Mouse (Mus musculus): ENCODE measurements around the gene Tgfa. TPM values are rescaled to one million over a fixed set of nuclear protein-coding genes. Genes with fewer than 3 reads are reported as not detected.
A peak's percentile ranks its signal among the peaks of the same experiment; 100 is the strongest.

Tgfa gene
- polyA plus RNA-seq (2015; fragmentation: Nextera tagmentation; extraction: Ambion mirVana), result 3.6 and 5.8 TPM in 2 replicates

DNA sequence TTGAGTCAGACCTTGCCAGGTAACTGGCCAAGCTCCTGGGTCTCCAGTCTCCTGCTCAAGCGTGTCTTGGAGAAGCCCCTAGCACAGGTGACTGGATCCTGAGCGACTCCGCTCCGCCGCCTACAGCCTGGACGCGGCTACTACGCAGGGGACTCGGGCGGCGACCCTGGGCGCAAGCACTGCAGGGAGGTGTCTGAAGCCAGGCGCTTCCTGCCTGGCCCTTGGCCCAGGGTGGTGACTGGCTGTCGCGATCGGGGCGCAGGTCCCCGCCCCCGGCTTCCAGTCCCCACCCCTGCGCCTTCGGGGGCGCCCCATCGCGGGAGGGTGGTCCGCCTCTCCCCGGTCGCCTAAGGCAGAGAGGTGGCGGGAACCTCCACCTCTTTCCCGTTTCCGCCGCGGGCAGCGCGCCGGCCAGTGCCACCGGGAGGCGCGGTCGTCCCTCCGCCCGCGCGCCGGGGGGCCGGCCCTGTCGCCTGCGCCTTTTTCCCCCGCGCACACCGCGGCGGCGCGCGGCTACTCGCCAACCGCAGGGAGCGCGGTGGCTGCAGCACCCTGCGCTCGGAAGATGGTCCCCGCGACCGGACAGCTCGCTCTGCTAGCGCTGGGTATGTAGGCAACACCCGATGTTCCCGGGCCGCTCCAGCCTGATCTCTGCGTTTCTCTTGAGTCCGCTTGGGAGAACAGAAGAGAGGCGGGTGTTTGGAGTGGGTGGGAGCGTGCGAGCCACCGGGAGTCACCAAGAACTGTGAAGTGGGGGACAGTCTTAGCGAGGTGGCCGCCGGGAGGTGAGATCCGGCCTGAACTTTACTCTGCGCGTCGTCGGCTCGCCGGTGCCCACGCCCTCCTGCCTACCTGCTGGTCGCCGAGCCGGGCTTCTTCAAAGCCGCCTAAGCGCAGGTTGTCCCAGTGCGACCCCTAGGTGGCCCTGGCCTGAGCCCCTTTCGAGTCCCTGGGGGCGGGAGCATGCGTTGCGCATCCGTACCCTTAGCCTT lies at the start of gene Tgfa:
Gene Tgfa, plus strand, starts transcription at position 283 of the 992 bp plus-strand sequence.
- Histone ChIP-seq H3K36me3 (no peaks in the 10 kb centered on the region), H3K4me2 (peak within 1 kb of the TSS; percentile 98), H3K9ac (peak within 1 kb of the TSS; percentile 73), H3K9me3 (no peaks in the 10 kb centered on the region), H3K4me1 (peaks cover 36% of the 10 kb centered on the region), H3K27ac (no peak within 1 kb of the TSS), H3K4me3 (peak within 1 kb of the TSS; percentile 65), H3K27me3 (peaks cover 52% of the 10 kb centered on the region)
- ATAC-seq (ENCODE audit: insufficient number of reproducible peaks, insufficient read depth, low FRiP score, low TSS enrichment, low read depth), result no peak
- under 1% methylated on average over 91 of the region's 97 CpGs for WGBS

DNA sequence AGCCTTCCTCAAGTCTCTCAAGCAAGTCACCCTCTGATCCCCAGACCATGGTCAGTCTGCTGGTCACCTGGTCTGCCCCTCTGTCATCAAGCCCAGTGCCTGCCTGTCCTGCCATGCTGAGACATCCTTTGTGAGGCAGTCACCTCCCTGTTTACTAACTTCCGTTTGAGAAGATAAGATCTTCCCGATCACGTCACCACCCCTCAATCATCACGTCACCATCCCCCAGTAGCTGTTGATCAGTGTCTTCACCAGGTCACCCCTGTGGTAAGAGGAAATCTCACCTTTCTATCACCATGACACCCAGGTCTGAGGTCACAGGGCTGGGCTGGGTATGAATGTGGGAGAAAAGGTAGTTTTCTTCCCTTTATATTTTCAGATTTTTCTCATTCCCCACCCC lies 46.5 kb upstream of the Tgfa start:
- Histone ChIP-seq H3K4me1 (no peaks in the 10 kb centered on the region), H3K27me3 (no peaks in the 10 kb centered on the region), H3K27ac (no peak overlapping the region), H3K4me3 (no peak overlapping the region), H3K9ac (no peak overlapping the region), H3K36me3 (no peaks in the 10 kb centered on the region), H3K9me3 (peaks cover 4% of the 10 kb centered on the region; the same call in 1 of the 2 replicates), H3K4me2 (no peak overlapping the region)
- 60% methylated on average over 4 of the region's 4 CpGs for WGBS
- no peak for ATAC-seq (ENCODE audit: insufficient number of reproducible peaks, insufficient read depth, low FRiP score, low TSS enrichment, low read depth)

DNA sequence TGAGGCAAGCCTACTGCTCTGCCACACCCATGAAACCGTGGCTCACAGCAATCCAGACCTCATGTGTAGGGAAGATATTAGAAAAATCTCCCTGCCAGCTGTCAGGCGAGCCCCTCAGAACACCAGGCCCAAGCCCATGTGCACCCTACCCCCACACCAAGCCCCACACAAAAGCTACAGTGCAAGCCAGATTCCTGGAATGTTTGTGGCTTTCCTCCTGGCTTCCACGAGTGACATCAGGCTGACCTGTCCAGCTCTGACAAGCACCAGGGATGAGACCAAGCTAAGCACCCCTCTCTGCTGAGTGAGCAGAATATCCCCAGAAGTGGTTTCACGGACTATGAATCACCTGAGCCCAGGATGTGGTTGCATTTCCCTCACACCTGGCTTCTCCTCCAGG lies 46.0 kb upstream of the Tgfa start:
- H3K4me1 ChIP-seq, result no peaks in the 10 kb centered on the region
- H3K9me3 ChIP-seq, result peaks cover 4% of the 10 kb centered on the region; the same call in 1 of the 2 replicates
- no peak for ATAC-seq (ENCODE audit: insufficient number of reproducible peaks, insufficient read depth, low FRiP score, low TSS enrichment, low read depth)
- WGBS, result 36% methylated on average over 4 of the region's 4 CpGs
- H3K4me3 ChIP-seq, result no peak overlapping the region
- no peaks in the 10 kb centered on the region for H3K36me3 ChIP-seq
- no peak overlapping the region for H3K27ac ChIP-seq
- no peak overlapping the region for H3K4me2 ChIP-seq
- H3K9ac ChIP-seq, result no peak overlapping the region
- H3K27me3 ChIP-seq, result no peaks in the 10 kb centered on the region

DNA sequence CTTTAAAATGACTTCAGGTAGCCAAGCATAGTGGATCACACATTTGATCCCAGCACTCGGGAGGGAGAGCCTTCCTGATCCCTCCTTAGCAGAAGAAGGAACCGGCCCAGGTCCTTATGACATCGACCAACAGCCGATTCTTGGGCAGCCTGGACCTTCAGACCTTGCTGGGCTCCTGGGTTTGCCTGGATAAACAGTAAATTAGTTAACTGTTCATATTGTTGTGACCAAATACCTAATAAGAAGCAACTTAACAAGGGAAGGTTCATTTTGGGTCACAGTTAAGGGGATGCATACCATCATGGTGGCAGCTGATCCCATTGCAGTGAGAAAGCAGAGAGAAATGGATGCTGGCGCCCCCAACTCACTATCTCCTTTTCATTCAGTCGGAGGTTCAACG lies 42.3 kb upstream of the Tgfa start:
- Histone ChIP-seq H3K4me2 (no peak overlapping the region), H3K27me3 (peaks cover 5% of the 10 kb centered on the region; the same call in 1 of the 2 replicates), H3K36me3 (no peaks in the 10 kb centered on the region), H3K4me3 (no peak overlapping the region), H3K9ac (no peak overlapping the region), H3K4me1 (peaks cover 9% of the 10 kb centered on the region), H3K27ac (no peak overlapping the region), H3K9me3 (no peaks in the 10 kb centered on the region)
- no peak for ATAC-seq (ENCODE audit: insufficient number of reproducible peaks, insufficient read depth, low FRiP score, low TSS enrichment, low read depth)
- WGBS, result 90% methylated on average over 7 of the region's 7 CpGs

DNA sequence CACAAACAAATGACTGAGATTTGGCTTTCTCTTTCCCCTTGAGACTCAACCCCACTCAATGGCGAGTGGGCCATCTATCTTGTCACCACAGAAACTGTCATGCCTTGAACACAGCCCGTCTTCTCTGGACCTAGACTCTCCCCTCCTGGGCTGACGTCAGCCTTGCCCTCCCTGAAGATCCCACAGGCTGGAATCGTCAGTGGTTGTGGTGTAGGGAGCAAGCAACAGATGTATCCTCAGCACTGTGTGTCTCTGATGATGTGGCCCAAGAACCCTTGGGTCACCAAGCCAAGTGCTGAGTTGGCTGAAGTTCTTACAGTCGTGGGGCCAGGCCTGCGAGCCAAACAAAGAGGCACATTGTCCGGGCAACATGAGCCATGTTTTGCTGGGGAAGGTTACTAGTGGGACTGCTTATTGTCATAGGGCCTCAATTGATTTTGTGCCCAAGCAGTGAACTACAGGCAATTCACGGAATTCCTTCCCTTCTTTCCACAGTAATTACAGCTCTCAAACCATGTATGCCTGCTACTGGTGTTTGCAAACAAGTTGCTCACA lies 41.5 kb upstream of the Tgfa start:
- no peak overlapping the region for H3K4me2 ChIP-seq
- WGBS, result 55% methylated on average over 8 of the region's 8 CpGs
- no peak overlapping the region for H3K4me3 ChIP-seq
- H3K4me1 ChIP-seq, result peaks cover 10% of the 10 kb centered on the region
- no peaks in the 10 kb centered on the region for H3K9me3 ChIP-seq
- no peaks in the 10 kb centered on the region for H3K36me3 ChIP-seq
- peaks cover 5% of the 10 kb centered on the region; the same call in 1 of the 2 replicates for H3K27me3 ChIP-seq
- no peak for ATAC-seq (ENCODE audit: insufficient number of reproducible peaks, insufficient read depth, low FRiP score, low TSS enrichment, low read depth)
- no peak overlapping the region for H3K9ac ChIP-seq
- H3K27ac ChIP-seq, result no peak overlapping the region

DNA sequence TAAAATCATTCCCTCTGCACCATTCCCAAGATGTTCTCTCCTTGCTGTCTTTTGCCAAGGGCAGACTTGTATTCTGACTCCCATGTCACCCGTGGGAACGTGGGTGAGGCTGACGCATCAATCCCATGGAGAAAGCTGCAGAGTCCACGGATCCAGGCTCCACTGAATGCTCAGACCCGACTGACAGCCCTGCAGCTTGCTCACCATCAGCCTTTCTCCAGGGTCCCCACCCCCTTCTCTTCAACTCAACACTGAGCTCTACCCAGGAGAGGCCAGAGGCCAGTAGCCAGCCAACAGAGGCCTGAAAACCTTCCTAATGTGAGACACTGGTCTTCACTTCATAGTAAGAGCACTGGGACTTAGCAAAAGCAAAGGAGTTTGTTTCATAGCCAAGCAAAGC lies 41.0 kb upstream of the Tgfa start:
- 74% methylated on average over 5 of the region's 5 CpGs for WGBS
- Histone ChIP-seq H3K9ac (no peak overlapping the region), H3K27me3 (peaks cover 5% of the 10 kb centered on the region; the same call in 1 of the 2 replicates), H3K36me3 (no peaks in the 10 kb centered on the region), H3K4me3 (no peak overlapping the region), H3K4me2 (no peak overlapping the region), H3K9me3 (no peaks in the 10 kb centered on the region), H3K27ac (no peak overlapping the region), H3K4me1 (peaks cover 10% of the 10 kb centered on the region)
- no peak for ATAC-seq (ENCODE audit: insufficient number of reproducible peaks, insufficient read depth, low FRiP score, low TSS enrichment, low read depth)

DNA sequence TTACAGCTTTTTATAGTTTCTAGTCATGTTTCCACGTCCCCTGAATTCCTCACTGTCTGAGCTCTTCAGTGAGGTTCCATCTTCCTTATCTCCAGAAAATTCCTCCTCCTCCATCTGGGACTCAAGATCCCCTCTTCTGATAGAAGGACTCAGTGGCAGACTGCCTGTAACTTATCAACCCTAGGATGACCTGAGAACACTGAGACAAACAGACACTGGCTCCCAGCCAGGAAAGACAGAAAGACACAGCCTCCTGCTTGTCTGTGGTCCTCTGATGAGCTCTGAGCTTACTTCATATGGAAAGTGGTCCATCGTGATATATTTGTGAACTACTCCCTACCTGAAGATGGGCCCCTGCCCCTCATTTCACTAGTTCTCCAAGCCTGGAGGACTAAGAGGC lies 40.5 kb upstream of the Tgfa start:
- H3K36me3 ChIP-seq, result no peaks in the 10 kb centered on the region
- no peak overlapping the region for H3K9ac ChIP-seq
- H3K27me3 ChIP-seq, result peaks cover 5% of the 10 kb centered on the region; the same call in 1 of the 2 replicates
- WGBS, result 75% methylated on average over 2 of the region's 2 CpGs
- ATAC-seq (ENCODE audit: insufficient number of reproducible peaks, insufficient read depth, low FRiP score, low TSS enrichment, low read depth), result no peak
- H3K4me1 ChIP-seq, result peaks cover 10% of the 10 kb centered on the region
- H3K4me3 ChIP-seq, result no peak overlapping the region
- H3K27ac ChIP-seq, result no peak overlapping the region
- no peaks in the 10 kb centered on the region for H3K9me3 ChIP-seq
- H3K4me2 ChIP-seq, result no peak overlapping the region

DNA sequence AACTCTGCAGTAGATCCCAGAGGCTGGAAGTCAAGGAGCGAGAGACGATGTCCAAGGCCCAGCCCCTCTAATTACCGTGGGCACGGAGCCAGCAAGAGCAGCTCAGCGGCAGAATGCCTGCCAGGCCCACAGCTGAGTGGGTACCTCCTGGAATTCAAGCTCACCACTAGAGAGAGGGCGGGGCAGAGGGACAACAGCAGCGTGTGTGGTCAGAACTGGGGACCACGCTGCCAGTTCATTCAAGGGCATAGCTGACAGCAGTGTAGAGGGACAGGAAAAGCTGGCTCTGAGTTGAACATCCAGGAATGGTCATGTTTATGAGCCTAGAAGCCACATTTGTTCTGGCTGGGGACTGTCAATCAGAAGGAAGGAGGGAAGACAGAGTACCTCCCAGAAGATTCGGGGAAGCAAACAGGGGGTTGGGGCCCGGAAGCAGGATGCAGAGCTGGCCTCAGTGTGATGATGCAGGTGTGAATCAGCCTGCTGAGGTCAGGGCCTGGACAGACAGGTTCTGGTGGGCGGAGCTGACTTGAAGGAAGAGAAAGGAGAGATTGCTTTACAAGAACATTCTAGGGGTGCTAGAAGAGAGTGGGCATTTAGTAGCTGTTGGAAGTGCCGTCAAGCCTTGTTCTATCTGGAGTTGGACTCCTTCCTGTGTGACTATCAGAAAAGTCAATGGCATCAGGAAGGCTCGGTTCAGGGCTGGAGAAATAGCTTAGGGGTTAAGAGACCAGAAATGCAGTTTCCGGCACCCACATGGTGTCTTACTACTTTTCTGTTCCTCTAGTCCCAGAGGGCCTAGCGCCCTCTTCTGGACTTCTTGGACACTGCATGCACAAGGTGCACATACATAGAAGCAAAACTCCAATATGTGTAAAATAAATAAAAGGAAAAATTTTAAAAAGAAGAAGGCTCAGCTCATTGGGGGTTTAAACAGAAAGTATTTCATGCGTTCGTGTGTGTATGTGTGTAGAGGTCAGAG lies 37.5 kb upstream of the Tgfa start:
- Histone ChIP-seq H3K9ac (no peak overlapping the region), H3K4me1 (peaks cover 10% of the 10 kb centered on the region), H3K27ac (no peak overlapping the region), H3K9me3 (no peaks in the 10 kb centered on the region), H3K4me2 (peak overlapping the region; percentile 16), H3K36me3 (no peaks in the 10 kb centered on the region), H3K27me3 (peaks cover 5% of the 10 kb centered on the region; the same call in 1 of the 2 replicates), H3K4me3 (no peak overlapping the region)
- ATAC-seq (ENCODE audit: insufficient number of reproducible peaks, insufficient read depth, low FRiP score, low TSS enrichment, low read depth), result peak; percentile 71; the same call in 1 of the 2 replicates
- 60% methylated on average over 17 of the region's 17 CpGs for whole genome bisulfite sequencing

DNA sequence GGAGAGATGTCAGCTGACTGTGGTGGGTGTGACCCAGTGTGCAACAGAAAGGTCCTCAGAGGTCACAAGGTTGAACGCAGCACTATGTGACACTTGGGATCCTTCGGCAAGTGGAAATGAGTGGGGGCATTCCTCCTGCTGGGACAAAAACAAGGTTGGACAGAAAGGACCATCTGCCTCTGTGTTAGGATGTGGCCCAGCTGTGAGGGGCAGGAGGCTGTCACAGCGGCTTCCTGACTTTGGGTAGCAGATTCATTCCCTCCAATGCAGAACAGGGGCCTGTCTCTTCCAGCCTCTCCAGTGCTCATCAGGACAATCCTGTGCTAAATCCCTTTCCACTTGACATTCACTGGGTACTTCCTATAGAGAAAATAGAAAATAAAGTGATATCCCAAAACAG lies 34.1 kb upstream of the Tgfa start:
- Histone ChIP-seq H3K9ac (no peak overlapping the region), H3K9me3 (no peaks in the 10 kb centered on the region), H3K36me3 (no peaks in the 10 kb centered on the region), H3K27ac (no peak overlapping the region), H3K4me2 (no peak overlapping the region), H3K4me1 (peaks cover 10% of the 10 kb centered on the region), H3K4me3 (no peak overlapping the region), H3K27me3 (no peaks in the 10 kb centered on the region)
- ATAC-seq (ENCODE audit: insufficient number of reproducible peaks, insufficient read depth, low FRiP score, low TSS enrichment, low read depth), result no peak
- 50% methylated on average over 3 of the region's 3 CpGs for WGBS

DNA sequence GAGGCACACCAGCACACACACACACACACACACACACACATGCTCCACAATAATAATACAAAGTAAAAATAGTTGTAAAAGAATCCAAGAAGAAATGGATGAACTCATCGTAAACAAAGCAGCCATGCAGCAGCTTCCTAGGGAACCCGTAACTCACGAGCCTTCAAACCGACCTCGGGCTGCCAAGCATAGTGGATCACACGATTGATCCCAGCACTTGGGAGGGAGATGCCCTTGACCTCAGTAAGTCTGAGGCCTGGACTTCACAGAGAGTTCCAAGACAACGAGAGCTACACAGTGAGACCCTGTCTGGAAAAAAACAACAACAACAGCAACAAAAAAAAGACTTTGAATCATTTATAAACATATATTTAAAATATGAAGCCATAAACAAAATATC lies 33.4 kb upstream of the Tgfa start:
- no peak overlapping the region for H3K9ac ChIP-seq
- H3K4me3 ChIP-seq, result no peak overlapping the region
- H3K27ac ChIP-seq, result no peak overlapping the region
- no peak for ATAC-seq (ENCODE audit: insufficient number of reproducible peaks, insufficient read depth, low FRiP score, low TSS enrichment, low read depth)
- no peak overlapping the region for H3K4me2 ChIP-seq
- 64% methylated on average over 7 of the region's 7 CpGs for WGBS
- H3K36me3 ChIP-seq, result no peaks in the 10 kb centered on the region
- H3K27me3 ChIP-seq, result no peaks in the 10 kb centered on the region
- peaks cover 10% of the 10 kb centered on the region for H3K4me1 ChIP-seq
- H3K9me3 ChIP-seq, result no peaks in the 10 kb centered on the region

DNA sequence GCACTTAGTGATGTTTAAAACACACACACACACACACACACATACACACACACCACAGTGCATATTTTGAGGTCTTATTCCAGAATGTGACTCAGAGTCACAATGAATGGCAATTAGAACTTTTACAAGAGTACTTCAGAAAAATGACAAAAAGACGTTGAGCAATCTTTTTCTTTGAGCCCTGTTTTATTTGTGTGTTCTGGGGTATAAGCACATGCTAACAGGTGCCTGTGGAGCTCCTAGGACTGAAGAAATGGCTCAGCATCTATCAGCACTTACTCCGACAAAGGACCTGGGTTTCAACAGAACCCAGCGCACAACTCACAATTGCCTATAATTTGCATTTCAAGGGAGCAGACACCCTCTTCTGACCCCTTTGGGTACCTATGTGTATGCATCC lies 31.0 kb upstream of the Tgfa start:
- ATAC-seq (ENCODE audit: insufficient number of reproducible peaks, insufficient read depth, low FRiP score, low TSS enrichment, low read depth), result no peak
- Histone ChIP-seq H3K27me3 (no peaks in the 10 kb centered on the region), H3K9ac (no peak overlapping the region), H3K36me3 (no peaks in the 10 kb centered on the region), H3K4me3 (no peak overlapping the region), H3K4me2 (no peak overlapping the region), H3K9me3 (no peaks in the 10 kb centered on the region), H3K27ac (no peak overlapping the region), H3K4me1 (peaks cover 10% of the 10 kb centered on the region)
- WGBS, result 60% methylated on average over 3 of the region's 3 CpGs
